Mouse (Mus musculus) ES-Bruce4 (cell line): ENCODE data around the gene Zbtb24.

Experiments
- CTCF ChIP-seq: IDR thresholded peaks from one replicate; pipeline ENCODE4 v1.8.1; 2011; ENCODE audit warnings: low read depth, low read length
- POLR2A ChIP-seq: IDR thresholded peaks from one replicate; pipeline ENCODE4 v1.8.1; 2011; ENCODE audit warnings: low read length; ENCODE audit not compliant: insufficient read depth

- TF ChIP-seq CTCF (no peak), POLR2A (no peak)
These were observed 26.8 kb downstream of the Zbtb24 start for GRCm38 (mm10) chr10:41477018-41477277.
